Mouse (Mus musculus): Measurements from ENCODE around the gene Fbxl14.
"Not testable (repeated sequence)": the region's sequence is repeated elsewhere in the genome, so short reads cannot be mapped to it uniquely, and the experiment has no call there.

The Fbxl14 gene

DNA sequence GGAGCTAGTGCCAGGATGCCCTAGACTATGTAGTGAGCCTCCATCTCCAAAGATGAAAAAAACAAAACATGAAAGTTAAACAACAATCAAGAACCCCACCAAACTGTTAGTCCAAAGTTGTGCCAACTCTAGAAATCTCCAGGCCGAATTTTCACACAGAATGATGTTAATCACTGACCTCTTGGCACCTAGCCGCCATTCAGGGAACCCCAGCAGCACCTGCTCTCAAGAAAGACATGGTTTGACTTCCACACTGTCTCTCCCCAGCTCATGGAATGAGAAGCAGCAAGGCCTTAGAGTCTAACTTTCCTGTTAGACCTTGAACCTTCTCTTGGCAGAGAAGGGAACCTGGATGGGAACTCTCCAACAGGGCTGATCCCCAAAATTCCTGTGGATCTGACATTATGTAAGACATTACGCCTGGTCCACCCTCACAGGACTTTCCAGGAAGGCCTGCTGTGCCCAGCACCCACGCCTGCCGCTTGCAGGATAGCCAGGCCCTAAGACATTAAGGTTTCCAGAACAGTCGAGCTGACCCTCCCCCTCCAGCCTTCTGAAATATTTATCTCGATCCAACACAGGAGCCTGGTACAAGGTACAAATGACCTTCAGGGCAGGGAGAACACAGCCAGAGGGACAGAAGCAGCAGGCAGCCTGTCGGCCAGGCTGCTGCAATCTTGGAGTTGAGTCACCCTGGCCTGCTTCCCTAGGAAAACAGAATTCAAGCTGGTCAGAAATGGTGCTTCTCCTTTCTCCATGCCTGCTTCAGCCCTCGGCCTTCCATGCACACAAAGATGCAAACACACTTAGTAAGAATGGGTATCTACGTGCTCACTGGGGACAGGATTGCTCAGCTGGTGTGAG, 12.3 kb upstream of the Fbxl14 start:
- ATAC-seq (ENCODE audit: insufficient number of reproducible peaks, low FRiP score, low TSS enrichment): peak; percentile 72; the same call in 1 of the 2 replicates

DNA sequence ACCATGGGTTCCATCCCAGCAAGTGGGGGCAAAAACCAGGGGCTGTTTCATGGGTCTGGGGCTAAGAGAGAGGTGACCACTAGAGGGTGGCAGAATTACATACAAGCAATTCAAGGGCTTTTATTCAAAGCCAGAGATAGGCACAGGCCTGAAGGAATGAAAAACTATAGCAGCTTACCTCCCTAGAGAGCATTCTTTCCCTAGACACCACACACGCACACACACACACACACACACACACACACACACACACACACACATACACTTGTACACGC, 11.7 kb upstream of the Fbxl14 start:
- peak; percentile 29; the same call in 1 of the 2 replicates for ATAC-seq (ENCODE audit: insufficient number of reproducible peaks, low FRiP score, low TSS enrichment)

DNA sequence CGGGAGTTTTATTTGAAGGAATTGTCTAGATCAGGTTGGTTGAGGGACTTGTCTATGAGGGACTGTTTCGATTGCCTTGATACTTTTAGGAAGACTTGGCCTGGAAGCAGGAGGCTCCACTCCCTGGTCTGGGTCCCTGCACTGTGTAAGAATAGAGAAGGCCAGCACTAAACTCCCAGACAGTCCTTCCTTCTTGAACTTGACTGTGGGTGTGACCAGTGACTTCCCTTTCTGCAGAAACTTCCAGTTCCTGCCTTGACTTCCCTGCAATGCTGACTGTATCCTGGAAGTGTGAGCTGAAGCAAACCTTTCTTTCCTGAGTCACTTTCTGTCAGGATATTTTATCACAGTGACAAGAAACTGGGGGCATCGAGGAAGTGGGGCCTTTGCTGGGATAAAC, 8.7 kb upstream of the Fbxl14 start:
- no peak for ATAC-seq (ENCODE audit: insufficient number of reproducible peaks, low FRiP score, low TSS enrichment)

DNA sequence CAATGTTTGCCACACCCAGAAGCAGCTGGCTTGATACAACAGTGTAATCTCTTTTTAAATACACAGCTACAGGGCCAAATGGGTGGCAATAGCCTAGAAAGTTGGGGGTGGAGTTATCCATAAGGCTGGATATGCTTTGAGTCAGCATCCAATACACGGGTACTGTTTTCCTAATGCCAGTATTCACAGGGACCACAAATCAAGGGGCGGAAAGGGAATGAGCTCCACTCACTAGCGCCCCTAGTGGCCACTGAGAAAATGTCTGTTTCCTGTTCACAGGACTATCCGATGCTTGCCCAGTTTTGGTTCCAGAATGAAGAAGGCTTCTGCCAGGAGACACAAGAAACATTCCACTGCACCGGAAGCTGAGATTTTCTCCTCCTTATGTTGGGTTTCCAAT, 7.3 kb upstream of the Fbxl14 start:
- no peak for ATAC-seq (ENCODE audit: insufficient number of reproducible peaks, low FRiP score, low TSS enrichment)

DNA sequence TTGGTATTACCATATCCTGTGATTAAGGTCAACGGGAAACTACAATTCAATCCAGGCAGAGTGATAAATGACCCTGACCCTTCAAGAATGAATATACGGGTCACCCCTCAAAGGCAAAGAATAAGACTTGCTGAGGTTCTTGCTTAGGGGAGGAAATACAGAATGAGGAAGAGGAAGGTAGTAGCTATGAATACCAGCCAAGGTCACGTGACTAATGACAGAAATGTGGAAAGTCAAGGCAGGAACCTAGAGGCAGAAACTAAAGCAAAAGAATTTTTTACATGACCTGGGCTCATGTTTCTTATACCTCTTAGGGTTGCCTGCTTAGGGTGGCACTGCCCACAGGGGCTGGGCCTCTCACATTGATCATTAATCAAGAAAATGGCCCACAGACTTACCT, 6.8 kb upstream of the Fbxl14 start:
- ATAC-seq (ENCODE audit: insufficient number of reproducible peaks, low FRiP score, low TSS enrichment): no peak

DNA sequence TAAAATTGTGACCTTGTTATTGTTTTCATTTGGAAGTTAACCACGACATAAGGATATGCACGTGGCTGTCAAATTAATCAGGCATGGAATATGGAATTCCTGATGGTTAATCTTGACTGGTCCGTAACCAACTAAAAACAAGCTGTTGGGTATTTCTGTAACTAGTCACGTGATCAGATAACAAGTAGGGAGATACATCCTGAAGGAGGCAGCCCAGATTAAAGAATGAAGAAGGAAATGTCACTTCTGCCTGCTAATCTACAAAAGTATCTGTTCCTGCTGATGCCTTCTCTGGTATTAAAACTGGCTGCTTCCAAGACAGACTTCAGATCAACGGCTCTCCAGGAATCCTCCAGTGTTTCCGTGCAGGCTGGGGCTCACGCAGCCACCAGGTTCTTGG, 6.0 kb upstream of the Fbxl14 start:
- ATAC-seq (ENCODE audit: insufficient number of reproducible peaks, low FRiP score, low TSS enrichment): no peak

DNA sequence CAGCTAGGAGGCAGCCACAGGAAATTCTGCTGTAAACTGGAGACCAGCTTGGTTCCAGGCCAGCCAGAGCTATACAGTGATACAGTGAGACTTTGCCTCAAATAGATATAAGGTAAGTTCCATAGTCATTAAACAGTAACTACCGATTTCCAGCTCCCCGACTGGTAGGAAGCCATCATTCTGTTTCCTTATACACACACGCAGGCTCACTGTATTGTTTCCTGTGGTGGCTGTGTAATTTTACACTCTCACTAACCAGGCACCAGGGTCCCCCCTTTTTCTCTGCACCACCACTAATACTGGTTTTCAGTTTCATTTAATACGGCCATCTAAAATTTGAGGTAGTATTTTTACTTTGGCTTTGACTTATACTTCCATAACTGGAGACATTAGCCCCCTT, 5.5 kb upstream of the Fbxl14 start:
- ATAC-seq (ENCODE audit: insufficient number of reproducible peaks, low FRiP score, low TSS enrichment): no peak

DNA sequence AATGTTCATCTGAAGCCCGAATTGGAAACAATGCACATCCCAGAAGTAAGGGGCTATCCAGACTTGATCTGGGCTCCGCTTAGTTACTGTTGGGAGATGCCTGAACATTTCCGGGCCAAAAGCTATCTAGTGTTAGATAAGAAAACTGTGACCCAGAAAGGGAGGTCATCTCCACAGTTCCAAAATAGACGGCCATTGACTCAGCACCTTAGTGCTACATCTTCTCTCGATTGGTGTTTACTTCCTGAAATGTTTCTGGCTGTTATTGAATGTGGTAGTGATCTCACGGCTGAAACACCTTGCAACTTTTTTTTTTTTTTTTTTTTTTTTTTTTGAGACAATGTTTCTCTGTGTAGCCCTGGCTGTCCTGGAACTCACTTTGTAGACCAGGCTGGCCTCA, 3.5 kb upstream of the Fbxl14 start:
- no peak for ATAC-seq (ENCODE audit: insufficient number of reproducible peaks, low FRiP score, low TSS enrichment)

DNA sequence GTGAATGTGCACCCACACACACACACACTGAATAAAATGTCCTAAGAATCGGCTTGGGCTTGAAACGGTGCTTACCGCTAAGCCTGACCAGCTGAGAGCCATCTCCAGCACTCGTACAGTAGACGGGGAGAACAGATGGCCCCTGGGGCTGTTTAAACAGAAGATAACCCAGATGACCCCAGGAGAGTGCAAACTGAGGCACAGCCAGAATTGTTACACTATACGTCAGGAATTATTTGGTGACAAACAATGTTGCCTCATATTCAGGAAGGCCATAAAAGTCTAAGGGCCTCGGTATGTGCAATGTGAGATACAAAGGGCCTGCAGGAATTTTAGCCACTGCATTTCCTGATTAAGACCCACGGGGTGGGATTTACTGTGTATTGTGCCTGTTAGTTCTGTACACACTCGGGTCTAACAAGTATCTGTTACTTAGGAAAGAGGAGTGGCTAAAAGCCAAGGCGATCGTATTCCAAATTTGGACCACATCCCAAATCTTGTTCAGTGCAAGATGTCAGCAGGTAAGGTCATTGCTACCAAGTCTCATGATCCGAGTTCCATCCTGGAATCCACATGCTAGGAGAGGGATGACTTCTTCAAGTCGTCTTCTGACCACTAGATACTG, 1.7 kb upstream of the Fbxl14 start:
- no peak for ATAC-seq (ENCODE audit: insufficient number of reproducible peaks, low FRiP score, low TSS enrichment)

DNA sequence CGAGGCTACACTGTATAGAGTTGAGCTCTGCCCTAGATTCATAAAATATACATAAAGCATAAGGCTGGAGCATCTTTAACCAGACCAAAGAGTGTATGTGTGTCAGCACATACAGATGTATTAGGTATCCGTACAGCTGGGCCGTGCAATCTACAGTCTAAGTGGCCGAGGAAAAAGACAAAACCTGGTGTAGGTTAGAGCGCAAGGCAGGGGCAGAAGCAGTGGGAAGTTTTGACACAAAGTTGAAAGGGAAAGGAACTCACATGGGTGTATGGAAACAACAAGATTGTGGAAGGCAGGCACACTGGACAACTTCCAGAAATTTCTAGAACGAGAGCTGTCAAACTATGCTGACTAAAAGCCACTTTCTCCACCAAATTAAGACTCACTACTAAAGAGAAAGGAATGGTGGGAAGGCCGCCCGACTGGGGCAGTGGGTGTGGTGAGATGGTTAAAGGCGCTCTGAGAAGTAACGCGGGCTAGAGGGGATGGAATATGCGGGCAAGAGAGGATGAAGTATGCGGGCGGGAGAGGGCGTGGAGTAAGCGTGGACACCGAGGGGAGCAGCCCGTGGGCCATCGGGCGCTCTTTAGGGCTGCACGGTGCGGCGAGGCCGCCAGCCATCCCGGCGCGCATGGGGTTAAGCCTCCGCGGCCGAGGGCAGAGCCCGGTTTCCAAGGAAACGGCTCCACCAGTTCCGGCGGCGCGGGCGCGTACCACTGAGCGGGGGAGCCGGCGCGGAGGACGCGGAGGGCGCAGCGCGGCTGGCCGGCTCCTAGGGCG, 717 bp upstream of the Fbxl14 start:
- ATAC-seq (ENCODE audit: insufficient number of reproducible peaks, low FRiP score, low TSS enrichment): peak; percentile 77

DNA sequence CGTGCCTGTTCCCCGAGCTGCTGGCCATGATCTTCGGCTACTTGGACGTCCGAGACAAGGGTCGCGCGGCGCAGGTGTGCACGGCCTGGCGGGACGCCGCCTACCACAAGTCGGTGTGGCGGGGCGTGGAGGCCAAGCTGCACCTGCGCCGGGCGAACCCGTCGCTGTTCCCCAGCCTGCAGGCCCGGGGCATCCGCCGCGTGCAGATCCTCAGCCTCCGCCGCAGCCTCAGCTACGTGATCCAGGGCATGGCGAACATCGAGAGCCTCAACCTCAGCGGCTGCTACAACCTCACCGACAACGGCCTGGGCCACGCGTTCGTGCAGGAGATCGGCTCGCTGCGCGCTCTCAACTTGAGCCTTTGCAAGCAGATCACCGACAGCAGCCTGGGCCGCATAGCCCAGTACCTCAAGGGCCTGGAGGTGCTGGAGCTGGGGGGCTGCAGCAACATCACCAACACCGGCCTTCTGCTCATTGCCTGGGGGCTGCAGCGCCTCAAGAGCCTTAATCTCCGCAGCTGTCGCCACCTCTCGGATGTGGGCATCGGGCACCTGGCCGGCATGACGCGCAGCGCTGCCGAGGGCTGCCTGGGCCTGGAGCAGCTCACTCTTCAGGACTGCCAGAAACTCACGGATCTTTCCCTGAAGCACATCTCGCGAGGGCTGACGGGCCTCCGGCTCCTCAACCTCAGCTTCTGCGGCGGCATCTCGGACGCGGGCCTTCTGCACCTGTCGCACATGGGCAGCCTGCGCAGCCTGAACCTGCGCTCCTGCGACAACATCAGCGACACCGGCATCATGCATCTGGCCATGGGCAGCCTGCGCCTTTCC, 623 bp downstream of the Fbxl14 start:
- peak; percentile 38; the same call in 1 of the 2 replicates for ATAC-seq (ENCODE audit: insufficient number of reproducible peaks, low FRiP score, low TSS enrichment)

DNA sequence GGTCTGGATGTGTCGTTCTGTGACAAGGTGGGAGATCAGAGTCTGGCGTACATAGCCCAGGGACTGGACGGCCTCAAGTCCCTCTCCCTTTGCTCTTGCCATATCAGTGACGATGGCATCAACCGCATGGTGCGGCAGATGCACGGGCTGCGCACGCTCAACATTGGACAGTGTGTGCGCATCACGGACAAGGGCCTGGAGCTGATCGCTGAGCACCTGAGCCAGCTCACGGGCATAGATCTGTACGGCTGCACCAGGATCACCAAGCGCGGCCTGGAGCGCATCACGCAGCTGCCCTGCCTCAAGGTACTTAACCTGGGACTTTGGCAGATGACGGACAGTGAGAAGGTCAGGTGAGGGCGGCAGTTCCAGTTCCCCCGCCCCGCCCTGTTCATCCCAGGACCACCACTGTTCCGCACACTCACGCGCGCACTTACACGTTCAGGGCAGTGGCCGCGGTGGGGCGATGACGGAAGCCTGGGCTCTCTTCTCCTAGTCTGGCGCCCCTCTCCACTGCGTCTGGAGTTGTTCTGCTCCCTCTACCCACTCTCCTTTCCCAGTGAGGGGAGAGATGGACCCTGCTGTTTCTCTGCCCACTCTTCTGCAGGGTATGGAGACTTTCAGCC, 1.4 kb downstream of the Fbxl14 start:
- no peak for ATAC-seq (ENCODE audit: insufficient number of reproducible peaks, low FRiP score, low TSS enrichment)

DNA sequence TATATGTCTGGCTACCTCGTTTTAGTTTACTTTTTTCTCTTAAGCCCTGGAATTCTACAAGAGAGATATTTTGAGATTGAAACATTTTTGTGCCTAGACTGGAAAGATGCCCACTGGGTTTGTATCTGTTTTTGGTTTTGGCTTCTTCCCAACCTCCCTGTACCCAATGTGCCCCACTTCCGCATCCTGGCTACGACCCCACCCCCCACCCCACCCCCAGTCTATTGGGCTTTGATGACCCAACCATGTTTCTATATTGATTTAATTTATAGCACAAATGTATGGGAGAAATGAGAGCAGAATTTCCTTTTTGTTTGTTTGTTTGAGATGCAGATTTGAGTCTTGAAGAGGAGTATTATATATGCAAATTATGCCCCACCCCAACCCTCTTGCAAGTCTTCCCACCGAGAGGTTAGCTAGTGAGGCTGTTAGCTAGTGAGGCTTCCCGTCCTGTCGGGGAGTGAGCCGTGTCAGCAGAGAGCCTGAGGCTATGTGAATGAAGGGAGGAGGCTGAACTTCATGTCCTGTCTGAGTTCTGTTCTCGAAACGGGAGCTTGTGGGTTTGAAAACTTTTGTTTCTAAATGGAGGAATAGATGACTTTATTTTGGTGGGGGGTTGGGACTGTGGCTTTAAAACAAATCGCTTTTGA, 2.4 kb downstream of the Fbxl14 start:
- ATAC-seq (ENCODE audit: insufficient number of reproducible peaks, low FRiP score, low TSS enrichment): not testable (repeated sequence)

DNA sequence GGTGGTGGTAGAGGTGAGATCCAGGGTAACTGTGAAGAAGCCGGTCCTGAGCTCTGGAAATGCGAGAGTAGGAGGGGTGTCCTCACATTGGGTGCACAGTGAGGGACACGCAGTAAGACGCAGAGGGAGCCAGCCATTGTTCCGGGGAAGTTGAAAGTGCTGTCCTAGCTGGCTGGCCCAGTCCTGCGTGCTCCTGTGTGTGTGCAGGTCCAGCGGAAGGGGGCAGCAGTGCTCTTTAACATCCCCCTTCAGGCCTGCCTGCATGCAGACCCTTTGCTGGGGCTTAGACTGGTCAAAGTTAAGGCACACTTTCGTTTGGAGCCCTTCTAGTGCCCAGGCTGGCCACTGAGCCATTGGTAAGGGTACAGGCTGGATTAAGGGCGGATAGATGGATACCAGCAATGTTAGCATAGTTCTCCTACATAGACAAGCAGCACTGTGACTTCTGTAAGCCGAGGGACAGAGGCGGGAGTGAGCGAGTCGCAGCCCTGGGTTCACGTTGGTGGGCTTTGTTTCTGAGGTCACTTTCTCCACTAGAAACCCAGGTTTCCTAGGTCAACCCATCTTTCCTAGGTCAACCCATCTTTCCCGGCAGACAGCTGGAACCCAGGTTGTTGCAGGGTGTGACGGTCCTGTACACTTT, 3.6 kb downstream of the Fbxl14 start:
- no peak for ATAC-seq (ENCODE audit: insufficient number of reproducible peaks, low FRiP score, low TSS enrichment)

DNA sequence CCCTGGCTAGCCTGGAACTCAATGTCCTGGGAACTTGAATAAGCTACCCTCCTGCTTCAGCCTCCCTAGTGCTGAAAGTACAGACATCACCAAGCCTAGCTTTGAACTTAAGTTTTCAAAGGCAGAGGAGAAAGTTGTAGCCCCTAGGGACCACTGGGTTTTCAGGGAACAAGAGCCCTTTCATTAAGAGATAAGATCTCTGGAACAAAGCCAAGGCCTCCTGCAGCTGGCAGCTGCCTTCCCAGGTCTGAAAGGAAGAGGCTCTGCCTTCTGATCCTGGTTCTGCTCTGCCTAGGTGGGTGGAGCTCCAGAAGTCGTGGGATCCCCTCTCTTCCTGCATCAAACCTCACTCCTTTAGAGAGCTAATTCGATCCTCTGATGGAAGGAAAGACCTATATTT, 6.0 kb downstream of the Fbxl14 start:
- no peak for ATAC-seq (ENCODE audit: insufficient number of reproducible peaks, low FRiP score, low TSS enrichment)

DNA sequence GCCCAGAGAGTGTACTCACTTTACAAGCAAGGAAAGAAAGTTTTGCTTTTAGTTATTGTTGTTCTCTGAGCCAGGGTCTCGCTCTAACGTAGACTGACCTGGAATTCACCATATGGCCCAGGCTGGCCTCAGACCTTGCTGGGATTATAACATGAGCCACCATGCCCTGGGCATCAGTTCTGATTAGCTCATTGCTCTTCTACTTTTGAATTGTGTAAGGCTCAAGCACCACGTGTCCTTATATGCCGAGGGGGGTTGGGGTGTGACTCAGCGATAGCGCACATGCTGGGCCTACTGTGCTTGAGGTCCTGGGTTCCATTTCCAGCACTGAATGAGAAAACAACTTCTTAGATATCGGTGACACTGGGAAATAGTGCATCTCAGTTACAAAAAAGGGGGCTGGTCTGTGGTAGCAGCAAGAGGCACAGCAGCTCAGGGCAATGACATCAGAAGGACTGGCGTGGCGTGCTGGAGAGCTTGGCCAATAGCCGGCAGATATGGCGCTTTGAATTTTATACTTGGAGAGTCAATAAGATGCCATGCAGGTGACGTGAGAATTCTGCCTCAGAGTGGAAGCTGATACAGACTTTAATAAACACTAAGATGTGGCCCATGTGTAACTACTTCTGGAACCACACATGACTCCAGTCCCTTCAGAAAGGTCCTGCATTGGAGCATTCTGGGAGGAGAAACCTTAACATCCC, 7.1 kb downstream of the Fbxl14 start:
- no peak for ATAC-seq (ENCODE audit: insufficient number of reproducible peaks, low FRiP score, low TSS enrichment)

DNA sequence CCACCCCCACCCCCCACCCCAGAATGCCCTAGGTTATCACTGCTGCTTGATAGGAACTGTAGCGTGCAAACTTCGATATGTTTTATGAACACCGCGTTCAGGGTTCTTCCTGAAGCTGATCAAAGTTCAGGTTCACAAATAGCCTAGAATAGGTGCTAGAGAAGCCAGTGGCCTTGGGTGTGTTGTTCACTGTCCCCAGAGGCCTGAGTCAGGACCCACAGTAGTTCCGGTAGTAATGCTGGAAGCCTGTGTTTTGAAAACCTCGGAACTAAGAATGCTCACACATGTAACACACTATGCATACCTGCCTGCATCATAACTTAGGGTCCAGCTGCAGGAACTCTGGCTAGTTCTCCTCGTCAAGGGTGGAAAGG, 7.6 kb downstream of the Fbxl14 start:
- no peak for ATAC-seq (ENCODE audit: insufficient number of reproducible peaks, low FRiP score, low TSS enrichment)

DNA sequence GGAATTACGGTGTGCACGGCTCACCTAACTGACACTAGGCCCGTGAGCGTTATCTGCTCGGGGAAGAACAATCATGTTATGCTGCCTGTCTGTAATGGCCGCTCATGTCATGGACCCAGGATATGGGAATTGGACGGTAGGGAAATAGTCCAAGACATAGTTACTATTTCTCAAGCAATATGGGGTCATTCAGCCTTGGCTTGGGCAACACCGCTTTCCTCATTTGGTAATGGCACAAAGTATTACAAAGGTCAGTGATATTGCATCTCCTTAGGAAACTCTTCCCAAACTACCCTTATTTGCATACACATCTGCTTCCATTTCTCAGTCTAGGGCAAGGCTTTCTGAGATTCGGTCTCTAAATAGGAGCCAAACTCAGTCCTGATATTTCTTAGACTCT, 8.2 kb downstream of the Fbxl14 start:
- ATAC-seq (ENCODE audit: insufficient number of reproducible peaks, low FRiP score, low TSS enrichment): no peak

DNA sequence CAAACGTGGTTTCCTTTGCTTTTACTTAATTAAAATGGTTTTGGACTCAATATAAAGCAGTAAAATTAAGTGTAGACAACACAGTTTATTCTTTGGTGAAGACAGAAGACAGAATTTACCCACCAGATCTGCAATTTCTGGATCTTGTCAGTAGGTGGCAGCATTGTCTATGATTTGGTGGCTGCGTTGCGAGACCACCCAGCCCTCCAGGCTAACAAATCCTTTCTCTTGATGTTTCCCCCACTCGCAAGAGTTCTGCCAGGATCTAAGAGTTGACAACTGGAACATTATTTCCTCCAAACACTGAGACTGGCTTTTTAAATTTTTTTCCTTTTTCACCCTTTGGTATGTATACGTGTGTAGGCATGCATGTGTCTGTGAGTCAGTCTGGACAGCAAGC, 10.3 kb downstream of the Fbxl14 start:
- ATAC-seq (ENCODE audit: insufficient number of reproducible peaks, low FRiP score, low TSS enrichment): no peak
